Mouse (Mus musculus): ENCODE measurements around the gene Sars2. TPM values are rescaled to one million over a fixed set of nuclear protein-coding genes. Genes with fewer than 3 reads are reported as not detected.
A peak's percentile ranks its signal among the peaks of the same experiment; 100 is the strongest.

Sars2 gene
- polyA plus RNA-seq, 1 experiment: 9.9 TPM

GRCm38 (mm10) chr7:28778825-28779224 lies 37.0 kb downstream of the Sars2 start:
- no peak for DNase-seq (ENCODE audit: low spot score)

GRCm38 (mm10) chr7:28780067-28780658 lies 38.4 kb downstream of the Sars2 start:
- peak; percentile 69 for DNase-seq (ENCODE audit: low spot score)

GRCm38 (mm10) chr7:28780857-28781256 lies 39.1 kb downstream of the Sars2 start:
- DNase-seq (ENCODE audit: low spot score): no peak

- no peak for DNase-seq (ENCODE audit: low spot score)
Measured at GRCm38 (mm10) chr7:28781261-28781663, 39.5 kb downstream of the Sars2 start.

- DNase-seq (ENCODE audit: low spot score): no peak
Measured at GRCm38 (mm10) chr7:28785161-28785560, 43.4 kb downstream of the Sars2 start.

GRCm38 (mm10) chr7:28787884-28788283 lies 46.1 kb downstream of the Sars2 start:
- no peak for DNase-seq (ENCODE audit: low spot score)

GRCm38 (mm10) chr7:28788307-28789195 lies 46.8 kb downstream of the Sars2 start, which contains the start of gene Rinl:
Rinl (plus strand) TSS chr7:28788969.
- DNase-seq (ENCODE audit: low spot score): no peak

GRCm38 (mm10) chr7:28789235-28789634 lies 47.4 kb downstream of the Sars2 start:
- DNase-seq (ENCODE audit: low spot score): no peak

GRCm38 (mm10) chr7:28790066-28790806 lies 48.4 kb downstream of the Sars2 start:
- DNase-seq (ENCODE audit: low spot score): no peak

GRCm38 (mm10) chr7:28791706-28792105 lies 49.9 kb downstream of the Sars2 start:
- DNase-seq (ENCODE audit: low spot score): no peak

GRCm38 (mm10) chr7:28792391-28793185 lies 50.8 kb downstream of the Sars2 start:
- DNase-seq (ENCODE audit: low spot score): no peak

GRCm38 (mm10) chr7:28793834-28794233 lies 52.0 kb downstream of the Sars2 start:
- DNase-seq (ENCODE audit: low spot score): no peak

GRCm38 (mm10) chr7:28794496-28794895 lies 52.7 kb downstream of the Sars2 start:
- DNase-seq (ENCODE audit: low spot score): no peak

- no peak for DNase-seq (ENCODE audit: low spot score)
Measured at GRCm38 (mm10) chr7:28795832-28796231, 54.0 kb downstream of the Sars2 start.

GRCm38 (mm10) chr7:28796562-28796975 lies 54.8 kb downstream of the Sars2 start:
- DNase-seq (ENCODE audit: low spot score): peak; percentile 80

GRCm38 (mm10) chr7:28799994-28800393 lies 58.2 kb downstream of the Sars2 start:
- no peak for DNase-seq (ENCODE audit: low spot score)

- no peak for DNase-seq (ENCODE audit: low spot score)
Measured at GRCm38 (mm10) chr7:28801451-28801850, 59.7 kb downstream of the Sars2 start.

GRCm38 (mm10) chr7:28801901-28802670 lies 60.3 kb downstream of the Sars2 start:
- DNase-seq (ENCODE audit: low spot score): no peak

GRCm38 (mm10) chr7:28802846-28803588 lies 61.2 kb downstream of the Sars2 start:
- no peak for DNase-seq (ENCODE audit: low spot score)

Data from urinary bladder, adult 2 months (tissue).